Mouse (Mus musculus): ENCODE data around the gene Foxd3.

DNA sequence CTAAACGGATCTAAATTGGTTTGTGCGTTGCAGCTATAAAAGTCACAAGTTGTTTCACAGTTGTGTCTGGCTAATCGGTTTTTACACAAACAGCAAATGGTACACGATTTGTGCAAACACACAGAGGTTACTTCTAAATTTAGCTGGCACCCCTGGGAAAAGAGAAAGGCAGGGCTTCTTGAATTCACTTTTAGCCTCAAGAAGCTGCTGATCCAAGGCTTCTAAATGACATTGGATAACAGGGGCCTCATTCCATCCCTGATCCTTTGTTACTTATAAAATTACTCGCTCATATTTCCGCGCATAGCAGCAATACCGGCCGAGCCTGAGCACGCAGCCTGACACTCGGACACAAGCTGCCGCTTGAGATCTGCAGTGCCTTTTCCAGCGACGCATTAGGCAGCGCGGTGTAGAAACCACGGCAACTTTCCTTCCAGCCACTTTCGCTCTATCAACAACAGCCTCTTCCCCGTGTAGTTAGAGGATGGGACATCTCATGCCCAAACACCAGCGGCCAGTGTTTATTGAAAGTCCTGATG, 4.0 kb downstream of the Foxd3 start:
- TF ChIP-seq TAL1 (conservative IDR thresholded peaks at IDR 0.05; ENCODE audit: low read depth, low read length) = no peak
- no peak for TF ChIP-seq GATA1 (IDR thresholded peaks at IDR 0.05; ENCODE audit: borderline replicate concordance, low read length)
- no peak for TF ChIP-seq POLR2AphosphoS5 (IDR thresholded peaks at IDR 0.05; ENCODE audit: insufficient replicate concordance, low read depth, low read length)

Measured in G1E (cell line).